Mouse (Mus musculus): ENCODE results near the gene Rab3gap2. TPM values are rescaled to one million over a fixed set of nuclear protein-coding genes. Genes with fewer than 3 reads are reported as not detected.

The Rab3gap2 gene
- 24.2 and 25.0 TPM in 2 replicates for polyA plus RNA-seq (2012; rRNA removed)

GRCm38 (mm10) chr1:185203909-185204661, at the start of gene Rab3gap2:
TSS of gene Rab3gap2 (plus strand) at chr1:185204117.
- DNase-seq (ENCODE audit: low read depth): peak; percentile 62

- DNase-seq (ENCODE audit: low read depth): no peak
Measured at GRCm38 (mm10) chr1:185173641-185174040, 30.3 kb upstream of the Rab3gap2 start.

- DNase-seq (ENCODE audit: low read depth): no peak
Measured at GRCm38 (mm10) chr1:185177860-185178259, 26.1 kb upstream of the Rab3gap2 start.

GRCm38 (mm10) chr1:185183591-185184330, 20.2 kb upstream of the Rab3gap2 start:
- DNase-seq (ENCODE audit: low read depth): no peak

GRCm38 (mm10) chr1:185185556-185185955, 18.4 kb upstream of the Rab3gap2 start:
- no peak for DNase-seq (ENCODE audit: low read depth)

GRCm38 (mm10) chr1:185187135-185187785, 16.7 kb upstream of the Rab3gap2 start:
- no peak for DNase-seq (ENCODE audit: low read depth)

GRCm38 (mm10) chr1:185189901-185190300, 14.0 kb upstream of the Rab3gap2 start:
- DNase-seq (ENCODE audit: low read depth): no peak

GRCm38 (mm10) chr1:185192087-185192486, 11.8 kb upstream of the Rab3gap2 start:
- DNase-seq (ENCODE audit: low read depth): no peak

- DNase-seq (ENCODE audit: low read depth): no peak
Measured at GRCm38 (mm10) chr1:185193509-185193908, 10.4 kb upstream of the Rab3gap2 start.

GRCm38 (mm10) chr1:185196323-185196722, 7.6 kb upstream of the Rab3gap2 start:
- DNase-seq (ENCODE audit: low read depth): no peak

GRCm38 (mm10) chr1:185200571-185201395, 3.1 kb upstream of the Rab3gap2 start:
- DNase-seq (ENCODE audit: low read depth): no peak

GRCm38 (mm10) chr1:185201994-185202393, 1.9 kb upstream of the Rab3gap2 start:
- no peak for DNase-seq (ENCODE audit: low read depth)

- DNase-seq (ENCODE audit: low read depth): no peak
Measured at GRCm38 (mm10) chr1:185203196-185203908, 565 bp upstream of the Rab3gap2 start.

- no peak for DNase-seq (ENCODE audit: low read depth)
Measured at GRCm38 (mm10) chr1:185205090-185205489, 1.2 kb downstream of the Rab3gap2 start.

- no peak for DNase-seq (ENCODE audit: low read depth)
Measured at GRCm38 (mm10) chr1:185207851-185208595, 4.1 kb downstream of the Rab3gap2 start.

- no peak for DNase-seq (ENCODE audit: low read depth)
Measured at GRCm38 (mm10) chr1:185208766-185209165, 4.8 kb downstream of the Rab3gap2 start.

- DNase-seq (ENCODE audit: low read depth): no peak
Measured at GRCm38 (mm10) chr1:185209641-185210176, 5.8 kb downstream of the Rab3gap2 start.

- DNase-seq (ENCODE audit: low read depth): no peak
Measured at GRCm38 (mm10) chr1:185216360-185216759, 12.4 kb downstream of the Rab3gap2 start.

GRCm38 (mm10) chr1:185216762-185217161, 12.8 kb downstream of the Rab3gap2 start:
- DNase-seq (ENCODE audit: low read depth): no peak

GRCm38 (mm10) chr1:185217966-185218365, 14.0 kb downstream of the Rab3gap2 start:
- DNase-seq (ENCODE audit: low read depth): no peak

Data from gonadal fat pad, adult 2 months (tissue).